Mouse (Mus musculus): ENCODE measurements around the gene Susd1.

DNA sequence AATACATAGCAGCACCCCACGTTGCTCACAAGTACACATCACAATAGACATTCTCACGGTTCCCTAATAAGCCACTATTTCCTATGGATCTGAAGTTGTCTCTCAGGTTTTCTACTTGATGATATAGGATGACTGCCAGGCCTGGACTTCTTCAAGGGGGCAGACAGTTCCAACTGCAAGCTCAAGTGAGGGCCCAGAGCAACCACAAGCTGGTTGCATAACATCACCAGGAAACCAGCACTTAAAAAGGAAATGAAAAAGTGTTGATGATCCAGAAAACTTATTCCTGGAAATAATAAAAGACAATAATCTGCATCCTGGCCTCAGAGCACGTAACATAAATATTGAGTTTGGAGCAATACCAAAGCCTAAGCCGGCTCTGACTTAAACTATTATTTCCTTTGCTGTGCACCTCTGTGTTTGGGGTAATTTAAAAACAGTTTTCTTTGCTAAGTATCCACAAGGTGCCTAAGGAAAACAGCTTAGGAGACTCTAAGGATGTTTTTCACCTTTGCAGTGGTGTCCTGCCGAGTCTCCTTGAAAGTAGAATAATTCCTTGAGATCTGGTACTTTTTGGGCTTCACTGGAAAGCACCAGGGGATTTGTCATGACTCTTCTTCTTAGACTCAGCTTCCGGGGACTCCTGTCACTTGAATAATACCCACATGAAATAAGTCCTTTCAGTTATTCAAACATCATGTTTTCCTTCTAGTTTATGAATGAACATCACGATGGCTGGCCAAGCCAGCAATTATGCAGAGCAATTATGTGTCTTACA is 139.5 kb downstream of the Susd1 start:
- TF ChIP-seq POLR2A (IDR thresholded peaks at IDR 0.05; ENCODE audit: insufficient read depth, low read depth, low read length) = no peak
- TF ChIP-seq CTCF (IDR thresholded peaks at IDR 0.05; ENCODE audit: insufficient read depth, low read depth, low read length) = no peak
